Mouse (Mus musculus) hindbrain, embryonic 12.5 days (tissue): ENCODE results near the gene Cd302. TPM values are rescaled to one million over a fixed set of nuclear protein-coding genes. Genes with fewer than 3 reads are reported as not detected.

ENCODE experiments used
- ATAC-seq: fragments of 200-750 bp; cut with Nextera tagmentation; 2 replicates; pipeline ENCODE4 v1.8.0; 2017; ENCODE audit warnings: moderate TSS enrichment; ENCODE audit not compliant: low FRiP score
- H3K27ac ChIP-seq: fragments of 300-500 bp; sonication (generic); 2 replicates; pipeline ENCODE4 v1.5.1; 2016; ENCODE audit warnings: mild to moderate bottlenecking
- H3K27me3 ChIP-seq: fragments of 300-500 bp; sonication (generic); 2 replicates; pipeline ENCODE4 v1.6.1; 2016; ENCODE audit warnings: mild to moderate bottlenecking
- H3K36me3 ChIP-seq: fragments of 300-500 bp; sonication (generic); 2 replicates; pipeline ENCODE4 v1.6.1; 2016; ENCODE audit warnings: mild to moderate bottlenecking
- H3K4me1 ChIP-seq: fragments of 300-500 bp; sonication (generic); 2 replicates; pipeline ENCODE4 v1.6.1; 2016
- H3K4me2 ChIP-seq: fragments of 300-500 bp; sonication (generic); replicated peaks from 2 replicates; pipeline ENCODE4 v1.6.1; 2016; ENCODE audit warnings: mild to moderate bottlenecking
- H3K4me3 ChIP-seq: fragments of 300-500 bp; sonication (generic); 2 replicates; pipeline ENCODE4 v1.5.1; 2016; ENCODE audit warnings: mild to moderate bottlenecking
- H3K9ac ChIP-seq: fragments of 300-500 bp; sonication (generic); 2 replicates; pipeline ENCODE4 v1.6.1; 2016; ENCODE audit warnings: mild to moderate bottlenecking, moderate library complexity
- H3K9me3 ChIP-seq: fragments of 300-500 bp; sonication (generic); replicated peaks from 2 replicates; pipeline ENCODE4 v1.6.1; 2016; ENCODE audit warnings: mild to moderate bottlenecking
- WGBS: fragments of 180-500 bp; shearing (Covaris S2); methylation state at CpG from one replicate; pipeline ENCODE4 v1.1.7; 2016; 5-methylcytosine and 5-hydroxymethylcytosine counted together
- polyA plus RNA-seq: library from polyadenylated mRNA; unstranded; fragments of >200 nt; fragmentation: Nextera tagmentation; extraction: Ambion mirVana; gene quantifications from 2 replicates; pipeline ENCODE4 v1.2.1, GENCODE M21; 2016

Gene Cd302
- polyA plus RNA-seq, 1 experiment from 2014 or later: 24.6 TPM

DNA sequence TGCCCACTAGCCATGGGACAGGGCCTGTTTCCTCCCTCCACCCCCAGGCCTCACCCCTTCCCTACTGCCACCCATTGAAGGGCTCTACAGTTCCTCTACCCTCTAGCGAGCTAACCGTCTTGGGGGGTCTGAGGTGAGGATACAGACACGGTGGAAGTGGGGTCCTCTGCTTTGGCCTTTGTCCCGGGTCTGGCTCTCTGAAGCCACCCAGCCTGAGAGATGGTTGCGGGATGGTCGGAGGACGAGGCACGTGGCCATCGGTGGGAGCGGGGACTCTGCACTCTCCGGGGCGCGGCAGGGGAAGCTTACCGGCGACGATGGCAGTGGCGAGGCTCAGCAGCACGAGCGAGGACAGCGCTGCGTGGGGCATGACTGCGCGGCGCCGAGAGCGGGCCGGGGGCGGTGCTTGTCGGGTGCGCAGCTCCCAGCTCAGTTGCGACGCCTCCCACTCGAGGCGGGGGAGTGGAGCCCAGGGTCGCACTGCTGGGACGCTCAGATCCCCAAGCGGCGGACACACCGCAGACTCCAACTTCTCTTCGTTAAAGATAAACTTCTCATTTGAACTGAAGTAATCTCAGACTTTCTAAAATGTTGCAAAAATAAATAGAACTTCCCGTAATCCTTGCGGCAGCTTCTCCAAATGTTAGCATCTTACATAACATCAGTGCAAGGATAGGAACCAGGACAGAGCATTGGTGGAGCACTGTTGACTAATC lies 379 bp downstream of the Cd302 start:
- Histone ChIP-seq H3K4me1 (peaks cover 12% of the 10 kb centered on the region), H3K36me3 (no peaks in the 10 kb centered on the region), H3K27ac (0 out of 2 replicates have a peak overlapping the region, but pooled peaks have one; percentile 1), H3K4me3 (peak overlapping the region; percentile 46), H3K4me2 (peak overlapping the region; percentile 91), H3K9ac (peak overlapping the region; percentile 65), H3K9me3 (0 out of 2 replicates have a peak, but pooled peaks cover 4% of the 10 kb centered on the region), H3K27me3 (peaks cover 21% of the 10 kb centered on the region)
- peak; percentile 84 for ATAC-seq
- WGBS: 2% methylated on average over 40 of the region's 42 CpGs

DNA sequence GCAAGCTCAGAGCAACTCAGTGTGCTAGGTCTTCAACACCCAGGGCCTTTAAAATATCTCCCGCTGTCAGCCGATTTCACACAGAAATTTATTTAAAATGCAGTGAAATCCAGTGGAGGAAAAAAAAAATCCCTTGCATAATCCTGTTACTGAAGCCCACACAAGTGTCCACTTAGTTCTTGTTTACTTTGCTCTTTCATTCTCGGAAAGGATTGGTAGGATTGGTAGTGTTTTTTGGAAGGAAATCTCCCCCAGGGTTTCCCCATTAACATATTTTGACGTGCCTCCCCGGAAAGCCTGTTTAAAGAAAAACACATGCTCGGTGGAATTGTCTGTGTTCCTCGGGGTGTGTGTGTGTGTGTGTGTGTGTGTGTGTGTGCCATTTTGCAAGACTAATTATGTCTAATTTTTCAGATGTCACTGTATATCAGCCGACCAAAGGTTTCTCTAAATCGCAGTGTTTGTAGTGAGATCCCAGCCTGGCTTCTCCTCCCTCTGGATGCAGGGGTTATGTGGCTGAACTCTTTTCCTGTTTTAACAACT lies 1.0 kb downstream of the Cd302 start:
- 0 out of 2 replicates have a peak, but pooled peaks cover 4% of the 10 kb centered on the region for H3K9me3 ChIP-seq
- 10% methylated on average over 9 of the region's 9 CpGs for WGBS
- H3K36me3 ChIP-seq: no peaks in the 10 kb centered on the region
- peaks cover 21% of the 10 kb centered on the region for H3K27me3 ChIP-seq
- ATAC-seq: no peak; the same call in 1 of the 2 replicates
- peaks cover 12% of the 10 kb centered on the region for H3K4me1 ChIP-seq
- 0 out of 2 replicates have a peak overlapping the region, but pooled peaks have one; percentile 65 for H3K9ac ChIP-seq
- peak overlapping the region; percentile 46 for H3K4me3 ChIP-seq
- H3K27ac ChIP-seq: no peak overlapping the region
- H3K4me2 ChIP-seq: peak overlapping the region; percentile 91

DNA sequence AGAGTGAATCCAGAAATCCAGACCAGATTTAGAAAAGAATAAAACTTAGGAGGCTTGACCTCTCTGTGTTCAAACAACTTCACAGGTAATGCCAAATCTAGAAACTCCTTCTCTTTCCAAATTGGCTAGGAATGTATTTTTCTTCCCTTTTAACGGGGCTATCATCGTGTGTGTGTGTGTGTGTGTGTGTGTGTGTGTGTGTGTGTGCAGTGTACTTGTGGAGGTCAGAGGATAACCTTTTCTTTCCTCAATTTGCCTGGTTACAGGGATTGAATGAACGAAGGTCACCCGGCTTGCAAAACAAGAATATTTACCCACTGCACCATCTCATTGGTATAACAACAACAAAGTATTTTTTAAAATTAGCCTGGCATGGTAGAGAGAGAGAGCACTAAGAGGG lies 1.7 kb downstream of the Cd302 start:
- peaks cover 21% of the 10 kb centered on the region for H3K27me3 ChIP-seq
- peak overlapping the region; percentile 91; the same call in 1 of the 2 replicates for H3K4me2 ChIP-seq
- peaks cover 12% of the 10 kb centered on the region for H3K4me1 ChIP-seq
- 0 out of 2 replicates have a peak, but pooled peaks cover 4% of the 10 kb centered on the region for H3K9me3 ChIP-seq
- WGBS: 85% methylated on average over 4 of the region's 4 CpGs
- no peak overlapping the region for H3K27ac ChIP-seq
- no peak overlapping the region for H3K4me3 ChIP-seq
- no peak overlapping the region for H3K9ac ChIP-seq
- no peaks in the 10 kb centered on the region for H3K36me3 ChIP-seq
- no peak for ATAC-seq

DNA sequence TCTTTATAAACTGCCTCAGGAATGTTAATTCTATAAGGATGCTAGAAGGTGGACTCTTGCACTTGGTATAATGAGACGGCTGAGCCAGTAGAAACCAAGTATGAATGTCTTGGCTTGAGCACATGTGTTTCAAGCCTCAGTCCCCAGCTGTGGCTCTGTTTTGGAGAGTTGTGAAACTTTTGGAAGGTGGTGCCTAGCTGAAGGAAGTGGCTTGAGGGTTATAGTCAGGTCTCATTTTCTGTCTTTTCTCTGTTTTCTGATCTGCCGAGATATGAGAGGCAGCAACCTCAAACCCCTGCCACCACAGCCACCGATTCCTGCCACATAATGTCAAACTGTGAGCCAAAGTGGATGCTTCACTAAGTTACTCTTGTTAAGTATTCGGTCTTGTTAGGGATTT lies 5.7 kb downstream of the Cd302 start:
- Histone ChIP-seq H3K4me1 (peaks cover 6% of the 10 kb centered on the region), H3K27ac (no peak overlapping the region), H3K4me2 (no peak overlapping the region), H3K4me3 (no peak overlapping the region), H3K36me3 (no peaks in the 10 kb centered on the region), H3K9me3 (no peaks in the 10 kb centered on the region), H3K9ac (no peak overlapping the region), H3K27me3 (peaks cover 3% of the 10 kb centered on the region; the same call in 1 of the 2 replicates)
- ATAC-seq: no peak
- 96% methylated on average over 4 of the region's 4 CpGs for WGBS

DNA sequence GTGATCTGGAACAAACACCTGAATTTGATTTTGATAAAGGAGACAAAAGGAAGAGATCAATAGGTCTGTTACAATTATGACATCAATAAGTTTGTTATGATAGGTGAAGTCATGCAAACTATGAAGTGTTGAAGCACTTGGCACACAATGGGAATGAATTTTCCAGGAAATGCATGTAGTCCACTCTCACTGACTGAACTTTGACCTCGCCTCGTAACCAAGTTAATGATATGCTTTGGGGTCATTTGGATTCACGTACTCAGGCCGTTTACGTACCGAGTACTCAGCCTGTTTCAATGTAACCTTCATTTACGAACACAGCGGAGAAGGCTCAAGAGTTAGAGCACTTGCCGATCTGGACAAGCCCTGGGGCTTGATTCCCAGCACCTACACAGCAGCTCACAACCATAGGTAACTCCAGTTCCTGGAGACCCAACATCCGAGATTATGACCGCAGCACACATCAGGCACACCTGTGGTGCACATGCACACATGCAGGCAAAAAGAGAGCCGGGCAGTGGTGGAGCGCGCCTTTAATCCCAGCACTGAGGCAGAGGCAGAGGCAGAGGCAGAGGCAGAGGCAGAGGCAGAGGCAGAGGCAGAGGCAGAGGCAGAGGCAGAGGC lies 14.3 kb downstream of the Cd302 start:
- no peak for ATAC-seq
- no peak overlapping the region for H3K4me3 ChIP-seq
- H3K4me2 ChIP-seq: no peak overlapping the region
- no peaks in the 10 kb centered on the region for H3K27me3 ChIP-seq
- no peaks in the 10 kb centered on the region for H3K36me3 ChIP-seq
- WGBS: 96% methylated on average over 14 of the region's 14 CpGs
- no peaks in the 10 kb centered on the region; the same call in 1 of the 2 replicates for H3K9me3 ChIP-seq
- no peak overlapping the region for H3K27ac ChIP-seq
- H3K4me1 ChIP-seq: no peaks in the 10 kb centered on the region
- no peak overlapping the region for H3K9ac ChIP-seq

DNA sequence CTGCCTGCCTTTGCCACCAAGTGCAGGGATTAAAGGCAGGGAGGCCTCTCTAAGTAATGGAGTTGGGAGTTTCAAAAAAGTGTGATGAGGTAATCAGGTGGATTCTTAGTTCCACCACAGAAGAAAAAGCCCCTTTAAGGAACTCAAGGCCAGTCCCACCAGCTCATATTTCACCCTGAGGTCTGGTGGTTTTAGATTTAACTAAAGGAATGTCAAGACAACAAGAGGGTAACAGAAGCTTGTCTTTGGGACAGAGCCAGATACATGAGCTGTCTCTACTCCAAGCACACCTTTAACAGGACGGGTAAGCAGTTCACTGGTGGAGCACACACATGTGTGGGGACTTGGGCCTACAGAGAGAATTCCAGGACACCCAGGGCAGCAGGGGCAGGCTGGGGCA lies 16.7 kb downstream of the Cd302 start:
- no peak overlapping the region for H3K9ac ChIP-seq
- H3K27ac ChIP-seq: no peak overlapping the region
- no peaks in the 10 kb centered on the region for H3K4me1 ChIP-seq
- no peak for ATAC-seq
- no peak overlapping the region for H3K4me2 ChIP-seq
- no peaks in the 10 kb centered on the region for H3K27me3 ChIP-seq
- H3K36me3 ChIP-seq: no peaks in the 10 kb centered on the region
- H3K4me3 ChIP-seq: no peak overlapping the region
- 44% methylated on average over 1 of the region's 1 CpGs for WGBS
- no peaks in the 10 kb centered on the region; the same call in 1 of the 2 replicates for H3K9me3 ChIP-seq

DNA sequence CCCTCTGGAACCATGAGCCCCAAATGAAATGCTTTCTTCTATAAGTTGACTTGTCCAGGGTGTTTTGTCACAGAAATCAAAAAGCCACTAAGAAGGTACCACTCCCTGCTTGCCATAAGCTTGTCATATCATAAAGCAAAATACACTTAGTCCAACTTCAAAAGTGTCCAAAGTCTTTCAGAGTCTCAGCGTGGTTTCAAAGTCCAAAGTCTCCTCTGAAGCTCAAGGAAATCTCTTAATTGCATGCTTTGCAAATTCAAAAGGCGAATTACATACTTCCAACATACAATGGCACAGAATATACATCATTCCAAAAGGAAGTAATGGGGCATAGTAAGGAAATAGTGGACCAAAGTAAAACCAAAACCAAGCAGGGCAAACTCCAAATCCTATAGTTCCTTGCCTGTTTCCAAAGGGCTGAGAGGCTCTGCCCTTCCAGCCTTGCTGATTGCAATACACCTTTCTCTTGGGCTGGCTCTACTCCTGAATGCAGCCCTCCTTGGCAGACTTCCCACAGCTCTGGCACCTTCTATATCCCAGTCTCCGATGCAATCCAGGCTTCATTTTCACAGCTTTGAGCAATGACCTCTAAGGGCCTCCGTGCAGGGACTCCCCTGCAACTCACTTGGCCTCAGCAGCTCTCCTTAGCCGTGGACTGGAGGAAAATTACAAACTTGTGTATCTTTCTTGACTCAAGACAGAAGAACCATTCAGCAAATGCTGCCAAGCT lies 23.5 kb downstream of the Cd302 start:
- H3K27ac ChIP-seq: no peak overlapping the region
- H3K9me3 ChIP-seq: 0 out of 2 replicates have a peak, but pooled peaks cover 3% of the 10 kb centered on the region
- no peaks in the 10 kb centered on the region for H3K4me1 ChIP-seq
- ATAC-seq: no peak
- no peak overlapping the region for H3K4me3 ChIP-seq
- no peak overlapping the region for H3K4me2 ChIP-seq
- 85% methylated on average over 5 of the region's 5 CpGs for WGBS
- H3K9ac ChIP-seq: no peak overlapping the region
- no peaks in the 10 kb centered on the region for H3K36me3 ChIP-seq
- no peaks in the 10 kb centered on the region for H3K27me3 ChIP-seq

DNA sequence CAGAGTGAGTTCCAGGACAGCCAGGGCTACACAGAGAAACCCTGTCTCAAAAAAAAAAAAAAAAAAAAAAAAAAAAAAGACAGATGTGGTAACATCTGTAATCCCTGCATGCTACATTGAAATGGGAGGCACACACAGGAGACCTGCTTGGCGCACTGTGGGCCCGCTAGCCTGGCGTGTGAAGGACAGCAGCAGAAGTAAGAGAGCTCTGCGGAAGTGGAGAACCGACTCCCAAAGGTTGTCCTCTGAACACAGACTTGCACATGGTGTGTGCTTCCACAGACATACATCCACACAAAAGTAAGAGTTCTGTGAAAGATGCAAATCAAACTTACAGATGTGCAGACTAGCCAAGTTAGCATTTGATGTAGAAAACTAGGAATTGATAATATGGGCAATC lies 25.1 kb downstream of the Cd302 start:
- ATAC-seq: no peak
- no peaks in the 10 kb centered on the region for H3K27me3 ChIP-seq
- no peaks in the 10 kb centered on the region; the same call in 1 of the 2 replicates for H3K36me3 ChIP-seq
- 0 out of 2 replicates have a peak, but pooled peaks cover 3% of the 10 kb centered on the region for H3K9me3 ChIP-seq
- no peaks in the 10 kb centered on the region for H3K4me1 ChIP-seq
- no peak overlapping the region for H3K27ac ChIP-seq
- H3K9ac ChIP-seq: no peak overlapping the region
- WGBS: 97% methylated on average over 5 of the region's 5 CpGs
- no peak overlapping the region for H3K4me3 ChIP-seq
- no peak overlapping the region for H3K4me2 ChIP-seq

DNA sequence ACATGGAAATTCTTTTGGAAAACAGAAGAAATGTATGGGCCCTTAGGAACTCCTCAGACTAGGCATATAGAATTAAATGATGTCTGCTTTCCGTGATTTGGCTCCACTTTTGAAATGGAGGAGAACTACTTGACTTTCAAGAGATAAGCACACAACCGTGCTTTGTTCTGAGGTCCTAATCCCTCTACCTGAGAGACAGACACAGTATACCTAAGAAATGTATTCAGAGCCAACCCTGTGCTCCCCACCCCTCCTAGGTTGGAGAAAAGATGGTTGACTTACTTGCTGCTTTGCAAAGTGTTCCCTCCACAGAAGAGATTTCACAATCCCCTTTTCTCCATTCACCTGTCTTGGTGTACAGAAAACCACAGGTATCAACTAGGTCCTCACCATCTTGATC lies 27.5 kb downstream of the Cd302 start:
- H3K4me3 ChIP-seq: no peak overlapping the region
- H3K36me3 ChIP-seq: no peaks in the 10 kb centered on the region; the same call in 1 of the 2 replicates
- H3K27me3 ChIP-seq: no peaks in the 10 kb centered on the region
- H3K4me1 ChIP-seq: no peaks in the 10 kb centered on the region
- no peak for ATAC-seq
- H3K4me2 ChIP-seq: no peak overlapping the region
- 86% methylated on average over 2 of the region's 2 CpGs for WGBS
- 0 out of 2 replicates have a peak, but pooled peaks cover 3% of the 10 kb centered on the region for H3K9me3 ChIP-seq
- H3K27ac ChIP-seq: no peak overlapping the region
- H3K9ac ChIP-seq: no peak overlapping the region

DNA sequence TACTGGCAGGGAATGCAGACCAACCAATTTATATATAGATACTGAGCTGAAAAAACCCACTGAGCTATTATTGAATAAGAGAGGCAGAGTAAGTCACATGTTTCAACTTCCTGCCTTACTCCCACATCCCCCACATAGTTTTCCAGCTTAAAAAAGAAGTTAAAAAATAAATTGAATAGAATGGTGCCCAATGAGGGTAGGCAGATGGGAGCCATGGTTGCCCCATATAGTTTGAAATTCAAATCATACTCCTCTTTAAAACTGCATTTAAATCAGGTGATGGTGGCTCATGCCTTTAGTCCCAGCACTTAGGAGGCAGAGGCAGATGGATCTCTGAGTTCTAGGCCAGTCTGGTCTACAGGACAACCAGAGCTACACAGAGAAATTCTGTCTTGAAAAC lies 30.8 kb downstream of the Cd302 start:
- H3K4me2 ChIP-seq: no peak overlapping the region
- no peak overlapping the region for H3K9ac ChIP-seq
- H3K36me3 ChIP-seq: peaks cover 4% of the 10 kb centered on the region
- 0 out of 2 replicates have a peak, but pooled peaks cover 3% of the 10 kb centered on the region for H3K9me3 ChIP-seq
- H3K4me1 ChIP-seq: no peaks in the 10 kb centered on the region
- no peak overlapping the region for H3K27ac ChIP-seq
- no peaks in the 10 kb centered on the region for H3K27me3 ChIP-seq
- ATAC-seq: no peak
- no peak overlapping the region for H3K4me3 ChIP-seq

DNA sequence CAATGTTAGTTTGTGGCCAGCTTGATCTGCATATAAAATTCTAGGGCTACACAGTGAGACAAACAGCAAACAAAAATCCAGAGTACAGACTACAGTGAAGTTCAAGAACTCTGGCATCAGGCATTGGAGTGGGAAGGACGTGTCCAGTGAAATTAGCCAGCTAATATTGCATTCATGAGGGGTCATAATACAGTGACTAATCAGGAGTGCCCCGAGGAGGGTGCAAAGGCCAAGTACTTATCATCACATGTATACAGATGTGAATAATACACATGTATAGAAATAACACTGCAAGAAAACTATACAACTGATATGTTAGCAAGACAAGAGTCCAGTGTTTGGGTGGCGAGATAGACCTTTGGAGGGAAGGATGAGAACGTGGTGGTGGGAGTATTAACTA lies 31.5 kb downstream of the Cd302 start:
- H3K4me2 ChIP-seq: no peak overlapping the region
- no peaks in the 10 kb centered on the region for H3K4me1 ChIP-seq
- no peak for ATAC-seq
- WGBS: 81% methylated on average over 4 of the region's 4 CpGs
- no peak overlapping the region for H3K9ac ChIP-seq
- H3K36me3 ChIP-seq: peaks cover 4% of the 10 kb centered on the region
- H3K27ac ChIP-seq: no peak overlapping the region
- no peaks in the 10 kb centered on the region for H3K27me3 ChIP-seq
- H3K4me3 ChIP-seq: no peak overlapping the region
- H3K9me3 ChIP-seq: no peaks in the 10 kb centered on the region

DNA sequence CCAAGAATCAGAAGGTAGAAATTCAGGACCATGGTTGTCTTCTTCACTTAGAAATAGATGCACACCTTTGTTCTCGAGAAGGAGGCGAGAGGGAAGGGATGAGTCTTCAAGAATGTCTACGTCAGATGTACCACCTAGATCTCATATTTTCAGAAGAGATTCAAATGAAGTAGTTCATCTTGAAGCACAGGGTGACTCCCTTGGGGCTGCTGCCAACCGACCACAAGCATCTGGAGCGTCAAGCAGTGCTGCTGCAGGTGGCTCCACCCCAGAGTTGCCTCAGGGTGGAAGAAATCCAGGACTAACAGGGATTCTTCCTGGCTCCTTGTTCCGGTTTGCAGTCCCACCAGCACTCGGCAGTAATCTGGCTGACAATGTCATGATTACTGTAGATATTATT lies 49.8 kb downstream of the Cd302 start:
- H3K9me3 ChIP-seq: no peaks in the 10 kb centered on the region
- H3K9ac ChIP-seq: no peak overlapping the region
- no peak overlapping the region for H3K27ac ChIP-seq
- 85% methylated on average over 7 of the region's 7 CpGs for WGBS
- H3K4me3 ChIP-seq: no peak overlapping the region
- H3K4me1 ChIP-seq: no peaks in the 10 kb centered on the region
- H3K27me3 ChIP-seq: no peaks in the 10 kb centered on the region
- H3K36me3 ChIP-seq: peaks cover 59% of the 10 kb centered on the region
- no peak for ATAC-seq
- no peak overlapping the region for H3K4me2 ChIP-seq
